Mouse (Mus musculus) kidney, postnatal 0 days (tissue): ENCODE measurements around the gene Adat3. TPM values are rescaled to one million over a fixed set of nuclear protein-coding genes. Genes with fewer than 3 reads are reported as not detected.
A peak's percentile ranks its signal among the peaks of the same experiment; 100 is the strongest.

Source experiments
- ATAC-seq: fragments of 200-750 bp; cut with Nextera tagmentation; replicated peaks from 2 replicates; pipeline ENCODE4 v1.8.0; 2017; ENCODE audit warnings: low read depth, moderate number of reproducible peaks, moderate TSS enrichment, moderate library complexity; ENCODE audit not compliant: low FRiP score
- DNase-seq: peaks from one replicate; pipeline ENCODE4 v3.0.0-alpha.2; 2016; ENCODE audit warnings: low spot score
- H3K27ac ChIP-seq: fragments of 300-500 bp; sonication (generic); 2 replicates; pipeline ENCODE4 v1.5.1; 2014; ENCODE audit warnings: mild to moderate bottlenecking
- H3K27me3 ChIP-seq: fragments of 300-500 bp; sonication (generic); 2 replicates; pipeline ENCODE4 v1.6.1; 2014; ENCODE audit warnings: low read length, mixed read lengths; ENCODE audit not compliant: insufficient read depth
- H3K36me3 ChIP-seq: fragments of 300-500 bp; sonication (generic); 2 replicates; pipeline ENCODE4 v1.6.1; 2014; ENCODE audit warnings: low read length, mixed read lengths; ENCODE audit not compliant: insufficient read depth
- H3K4me1 ChIP-seq: fragments of 300-500 bp; sonication (generic); replicated peaks from 2 replicates; pipeline ENCODE4 v1.6.1; 2014; ENCODE audit warnings: antibody characterized with exemption, low read length, mixed read lengths; ENCODE audit not compliant: insufficient read depth
- H3K4me2 ChIP-seq: fragments of 300-500 bp; sonication (generic); 2 replicates; pipeline ENCODE4 v1.6.1; 2014; ENCODE audit warnings: mild to moderate bottlenecking, low read length, moderate library complexity, mixed read lengths
- H3K4me3 ChIP-seq: fragments of 300-500 bp; sonication (generic); replicated peaks from 2 replicates; pipeline ENCODE4 v1.5.1; 2014; ENCODE audit warnings: low read depth, low read length
- H3K9ac ChIP-seq: fragments of 300-500 bp; sonication (generic); 2 replicates; pipeline ENCODE4 v1.6.1; 2014; ENCODE audit warnings: low read depth, low read length
- H3K9me3 ChIP-seq: fragments of 300-500 bp; sonication (generic); replicated peaks from 2 replicates; pipeline ENCODE4 v1.6.1; 2016; ENCODE audit warnings: low read length, inconsistent platforms, mixed read lengths
- CTCF ChIP-seq: IDR thresholded peaks from 2 replicates; pipeline ENCODE4 v1.5.1; 2016; ENCODE audit warnings: antibody characterized with exemption, low read depth, mild to moderate bottlenecking, moderate library complexity
- WGBS: fragments of 180-500 bp; shearing (Covaris S2); extraction: QIAGEN DNeasy Blood & Tissue Kit; methylation state at CpG from one replicate; pipeline ENCODE4 v1.1.7; 2014; 5-methylcytosine and 5-hydroxymethylcytosine counted together
- polyA plus RNA-seq: library from polyadenylated mRNA; unstranded; fragments of >200 nt; fragmentation: Nextera tagmentation; extraction: Ambion mirVana; gene quantifications from 2 replicates; pipeline ENCODE4 v1.2.1, GENCODE M21; 2015

Adat3 gene
- polyA plus RNA-seq, 1 experiment from 2014 or later: 6.1 TPM

GRCm38 (mm10) chr10:80570871-80571836 lies 31.5 kb upstream of the Adat3 start:
- no peaks in the 10 kb centered on the region for H3K9me3 ChIP-seq
- no peak overlapping the region for H3K4me3 ChIP-seq
- H3K36me3 ChIP-seq: peaks cover 5% of the 10 kb centered on the region; the same call in 1 of the 2 replicates
- peaks cover 26% of the 10 kb centered on the region for H3K4me1 ChIP-seq
- WGBS: 21% methylated on average over 30 of the region's 30 CpGs
- peak overlapping the region; percentile 54; the same call in 1 of the 2 replicates for H3K27ac ChIP-seq
- H3K4me2 ChIP-seq: peak overlapping the region; percentile 41
- DNase-seq: peak; percentile 47
- 0 out of 2 replicates have a peak, but pooled peaks have one; percentile 13 for TF ChIP-seq CTCF
- H3K9ac ChIP-seq: peak overlapping the region; percentile 52
- no peaks in the 10 kb centered on the region for H3K27me3 ChIP-seq
- peak; percentile 6; the same call in 1 of the 2 replicates for ATAC-seq

GRCm38 (mm10) chr10:80572477-80572876 lies 30.2 kb upstream of the Adat3 start:
- H3K4me3 ChIP-seq: no peak overlapping the region
- DNase-seq (no peak), ATAC-seq (no peak)
- no peaks in the 10 kb centered on the region for H3K27me3 ChIP-seq
- H3K4me2 ChIP-seq: no peak overlapping the region
- no peak overlapping the region for H3K27ac ChIP-seq
- TF ChIP-seq CTCF: no peak
- H3K9ac ChIP-seq: no peak overlapping the region
- H3K9me3 ChIP-seq: no peaks in the 10 kb centered on the region
- H3K4me1 ChIP-seq: peaks cover 27% of the 10 kb centered on the region
- H3K36me3 ChIP-seq: peaks cover 5% of the 10 kb centered on the region; the same call in 1 of the 2 replicates
- whole genome bisulfite sequencing: 84% methylated on average over 2 of the region's 2 CpGs

GRCm38 (mm10) chr10:80573944-80574343 lies 28.7 kb upstream of the Adat3 start:
- Histone ChIP-seq H3K27ac (no peak overlapping the region), H3K4me1 (peaks cover 27% of the 10 kb centered on the region), H3K4me2 (no peak overlapping the region), H3K36me3 (no peaks in the 10 kb centered on the region), H3K9me3 (no peaks in the 10 kb centered on the region), H3K9ac (peak overlapping the region; percentile 5; the same call in 1 of the 2 replicates), H3K4me3 (no peak overlapping the region), H3K27me3 (no peaks in the 10 kb centered on the region)
- 36% methylated on average over 9 of the region's 9 CpGs for WGBS
- TF ChIP-seq CTCF: no peak
- DNase-seq (peak; percentile 25), ATAC-seq (no peak)

- no peak for DNase-seq
- ATAC-seq: no peak
- 71% methylated on average over 3 of the region's 3 CpGs for WGBS
- Histone ChIP-seq H3K4me1 (peaks cover 28% of the 10 kb centered on the region), H3K27me3 (no peaks in the 10 kb centered on the region), H3K9me3 (no peaks in the 10 kb centered on the region), H3K36me3 (no peaks in the 10 kb centered on the region), H3K4me3 (no peak overlapping the region), H3K9ac (no peak overlapping the region), H3K4me2 (no peak overlapping the region), H3K27ac (no peak overlapping the region)
- no peak for TF ChIP-seq CTCF
Observed at GRCm38 (mm10) chr10:80574896-80575295, 27.8 kb upstream of the Adat3 start.

GRCm38 (mm10) chr10:80575925-80576324 lies 26.8 kb upstream of the Adat3 start:
- no peak for DNase-seq
- H3K27ac ChIP-seq: no peak overlapping the region

GRCm38 (mm10) chr10:80576351-80577194 lies 26.1 kb upstream of the Adat3 start:
- DNase-seq (peak; percentile 51), ATAC-seq (0 out of 2 replicates have a peak, but pooled peaks have one; percentile 0)
- Histone ChIP-seq H3K36me3 (no peaks in the 10 kb centered on the region), H3K27me3 (no peaks in the 10 kb centered on the region), H3K27ac (peak overlapping the region; percentile 87), H3K4me2 (peak overlapping the region; percentile 93), H3K4me1 (peaks cover 14% of the 10 kb centered on the region; the same call in 1 of the 2 replicates), H3K9me3 (no peaks in the 10 kb centered on the region), H3K9ac (peak overlapping the region; percentile 84), H3K4me3 (peak overlapping the region; percentile 86)
- peak; percentile 26; the same call in 1 of the 2 replicates for TF ChIP-seq CTCF
- under 1% methylated on average over 89 of the region's 96 CpGs for WGBS

More at GRCm38 (mm10) chr10:80575925-80576324, 26.8 kb upstream of the Adat3 start:
- Histone ChIP-seq H3K9me3 (no peaks in the 10 kb centered on the region), H3K4me1 (peaks cover 18% of the 10 kb centered on the region; the same call in 1 of the 2 replicates), H3K36me3 (no peaks in the 10 kb centered on the region), H3K27me3 (no peaks in the 10 kb centered on the region), H3K4me2 (peak overlapping the region; percentile 93), H3K4me3 (peak overlapping the region; percentile 86), H3K9ac (peak overlapping the region; percentile 84)
- WGBS: 9% methylated on average over 17 of the region's 17 CpGs
- no peak for TF ChIP-seq CTCF
- ATAC-seq: no peak
